Mouse (Mus musculus) urinary bladder, postnatal 4 days (tissue): ENCODE data around the gene Lif.

Experiments used
- DNase-seq, 2 experiments: peaks; one replicate each; pipeline ENCODE4 v3.0.0; 2021 to 2022; ENCODE audit warnings: low spot score in 2 of 2

Gene Lif

DNA sequence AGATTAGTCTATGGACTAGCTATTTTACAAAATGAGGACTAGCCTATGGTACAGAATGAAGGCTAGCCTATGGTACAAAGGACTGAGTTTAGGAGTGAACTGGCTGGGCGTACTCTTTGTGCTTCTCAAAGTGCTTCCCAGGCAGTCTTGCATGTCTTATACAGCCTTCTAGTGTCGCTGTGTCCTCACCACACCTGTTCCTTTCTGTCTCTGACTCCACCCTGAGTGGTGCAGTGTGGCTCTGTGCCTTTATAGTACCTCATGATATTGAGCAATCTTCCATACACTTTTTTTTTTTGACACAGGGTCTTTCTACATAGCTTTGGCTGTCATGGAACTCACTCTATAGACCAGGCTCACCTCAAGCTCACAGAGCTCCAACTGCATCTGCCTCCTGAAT lies 25.9 kb upstream of the Lif start:
- DNase-seq = no peak

DNA sequence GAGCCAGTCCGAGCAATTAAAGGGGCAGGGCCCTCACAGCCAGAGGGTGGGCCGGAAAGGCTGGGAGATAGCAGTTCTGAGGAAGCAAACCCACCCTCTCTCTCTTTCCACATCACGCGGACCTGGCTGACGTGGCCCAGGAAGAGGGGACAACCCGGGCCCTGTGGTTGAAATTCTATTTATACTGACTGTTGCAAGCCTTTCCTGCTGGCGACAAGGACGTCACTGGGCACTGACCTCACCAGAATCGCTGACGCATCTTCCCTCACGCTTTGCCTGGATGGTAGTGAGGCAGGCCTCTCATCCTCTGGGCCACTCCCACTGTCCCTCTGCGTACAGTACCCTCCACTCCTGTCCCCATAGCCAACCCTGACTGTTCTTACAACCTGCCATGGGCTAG lies 24.7 kb upstream of the Lif start:
- no peak for DNase-seq

DNA sequence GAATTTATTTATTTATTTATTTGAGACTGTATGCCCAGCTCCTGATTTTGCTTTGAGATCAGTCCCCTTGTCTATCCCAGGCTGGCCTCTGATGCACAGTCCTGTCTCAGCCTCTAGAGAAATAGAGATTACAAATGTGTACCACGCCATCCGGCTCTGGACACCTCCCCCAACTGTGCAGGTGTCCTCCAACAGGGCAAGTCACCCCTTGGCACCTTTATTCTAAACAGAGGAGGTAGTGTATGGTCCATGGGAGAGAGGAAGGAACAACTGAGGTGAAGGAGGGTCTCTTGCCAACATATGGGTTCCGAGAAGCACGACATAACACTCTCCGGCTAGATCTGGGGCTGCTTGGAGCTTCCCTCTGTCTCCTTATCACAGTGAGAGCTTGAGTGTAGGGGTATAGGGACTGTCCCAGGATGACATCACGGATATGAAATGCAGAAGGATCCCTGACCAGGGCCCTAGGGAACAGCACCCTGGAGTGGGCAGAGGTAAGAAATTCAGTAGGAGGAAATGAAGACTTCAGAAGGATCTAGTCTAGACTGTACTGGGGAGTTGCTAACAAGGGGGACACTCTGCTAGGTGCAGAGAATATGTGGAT lies 22.2 kb upstream of the Lif start:
- DNase-seq = no peak

DNA sequence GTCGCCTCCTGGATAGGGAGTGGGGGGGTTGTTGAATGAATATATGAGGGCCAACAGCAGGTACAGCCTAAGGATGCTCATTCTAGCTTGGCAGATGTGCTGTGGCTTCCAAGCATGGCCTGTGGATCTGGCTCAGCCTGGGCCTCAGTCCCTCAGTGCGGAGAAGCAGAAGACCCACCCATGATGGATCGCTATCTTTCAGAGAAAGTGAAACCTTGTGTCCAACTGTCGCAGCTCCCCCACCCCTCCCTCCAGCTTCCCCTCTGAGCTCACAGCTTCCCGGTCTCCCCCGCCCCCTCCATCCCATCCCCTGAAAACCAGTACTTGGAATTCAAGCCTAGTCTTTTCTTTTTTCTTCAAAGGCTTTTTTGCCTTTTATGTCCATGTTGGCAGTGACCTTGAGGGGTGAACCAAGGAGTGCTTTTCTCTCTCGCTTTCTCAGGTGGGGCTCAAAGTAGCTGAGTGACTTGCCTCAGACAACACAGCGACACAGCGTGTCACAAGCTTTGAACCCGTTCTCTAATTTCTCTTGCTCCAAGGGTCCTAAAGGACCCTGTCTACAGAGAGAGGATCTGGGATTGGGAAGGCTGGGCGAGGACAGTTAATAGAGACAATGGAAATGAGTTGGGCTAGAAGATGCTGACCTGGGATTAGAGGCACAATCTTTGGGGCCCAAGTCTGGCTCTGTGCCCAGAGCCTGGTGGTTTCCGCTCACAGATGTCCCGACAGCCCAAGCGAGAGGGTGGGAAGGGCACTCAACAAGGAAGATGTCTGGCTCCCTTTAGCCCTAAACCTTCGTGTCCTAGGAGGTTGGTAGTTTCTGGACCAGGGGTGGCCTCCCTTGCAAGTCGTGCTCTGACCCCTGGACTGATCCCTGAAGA lies 21.5 kb upstream of the Lif start, which contains the start of gene Osm:
Osm (plus strand) TSS at position 756 of the 881 bp plus-strand sequence.
- no peak for DNase-seq

DNA sequence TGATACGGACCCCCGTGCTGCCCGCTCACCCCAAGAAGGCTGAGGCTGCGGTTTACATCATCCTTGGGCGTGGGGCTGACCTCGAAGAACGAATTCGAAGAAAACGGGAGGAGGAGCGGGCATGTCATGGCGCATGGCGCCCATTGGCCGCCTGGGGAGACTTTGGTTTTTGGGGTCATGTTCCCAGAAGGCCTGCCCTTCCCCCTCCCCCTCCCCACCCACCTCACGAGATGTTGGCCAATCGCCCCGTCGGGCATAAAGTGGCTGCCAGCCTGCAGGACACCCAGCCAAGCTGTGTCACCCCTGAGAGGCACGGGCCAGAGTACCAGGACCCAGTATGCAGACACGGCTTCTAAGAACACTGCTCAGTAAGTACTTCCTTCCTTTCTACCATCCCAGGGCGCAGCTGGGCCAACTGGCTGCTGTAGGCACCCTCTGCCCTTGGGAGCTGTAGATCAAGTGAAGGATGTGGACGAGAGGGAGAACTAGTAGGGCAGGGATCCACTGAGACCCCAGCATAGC lies 20.8 kb upstream of the Lif start:
- no peak for DNase-seq

DNA sequence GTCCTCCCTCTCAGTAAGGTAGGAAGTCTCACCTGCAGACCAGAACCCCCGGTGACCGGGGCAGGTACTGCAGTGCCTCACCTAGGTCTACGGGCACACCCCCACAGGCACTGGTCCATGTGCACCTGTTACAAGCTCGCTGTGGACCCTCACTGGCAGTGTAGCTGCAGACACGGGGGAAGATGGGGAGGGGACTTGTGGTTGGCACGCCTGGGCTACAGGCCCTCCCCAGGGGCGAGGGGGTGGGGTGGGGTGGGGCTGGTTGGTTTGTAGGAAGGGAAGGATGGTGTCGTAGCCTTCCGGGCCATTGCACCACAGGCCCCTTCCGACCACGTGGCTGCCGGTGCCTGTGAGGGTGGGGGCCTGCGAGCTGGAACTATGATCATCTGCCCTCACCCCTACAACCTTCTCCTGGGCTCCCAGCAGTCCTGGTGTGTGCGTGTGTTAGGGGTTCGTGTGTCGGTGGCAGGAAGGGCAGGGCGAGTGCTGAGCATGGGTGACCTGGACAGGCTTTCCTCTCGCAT lies 19.9 kb upstream of the Lif start:
- no peak for DNase-seq

DNA sequence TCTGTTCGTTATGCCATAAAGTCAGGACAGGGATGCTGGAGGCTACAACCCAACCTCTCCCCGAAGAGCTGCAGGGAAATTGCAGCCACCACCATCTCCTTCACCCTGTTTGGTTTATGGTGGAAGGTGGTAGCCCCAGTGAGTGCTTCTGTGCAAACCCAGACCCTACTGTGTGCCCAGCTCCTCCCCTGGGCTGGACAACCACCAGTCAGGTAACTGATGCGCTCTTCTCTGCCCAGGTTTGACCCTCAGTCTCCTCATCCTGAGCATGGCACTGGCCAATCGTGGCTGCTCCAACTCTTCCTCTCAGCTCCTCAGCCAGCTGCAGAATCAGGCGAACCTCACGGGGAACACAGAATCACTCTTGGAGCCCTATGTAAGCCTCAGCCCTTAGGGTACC lies 19.2 kb upstream of the Lif start:
- DNase-seq = no peak

DNA sequence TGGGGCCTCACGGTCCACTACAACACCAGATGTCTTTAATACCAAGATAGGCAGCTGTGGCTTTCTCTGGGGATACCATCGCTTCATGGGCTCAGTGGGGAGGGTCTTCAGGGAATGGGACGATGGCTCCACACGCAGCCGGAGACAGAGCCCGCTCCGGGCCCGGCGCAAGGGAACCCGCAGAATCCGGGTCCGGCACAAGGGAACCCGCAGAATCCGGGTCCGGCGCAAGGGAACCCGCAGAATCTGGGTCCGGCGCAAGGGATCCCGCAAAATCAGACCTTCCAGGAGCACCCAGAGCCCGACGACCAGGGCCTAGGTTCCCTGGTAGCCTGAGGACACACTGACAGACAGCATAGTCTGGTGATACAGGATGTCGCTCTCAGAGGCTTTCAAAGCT lies 17.7 kb upstream of the Lif start:
- DNase-seq = no peak

DNA sequence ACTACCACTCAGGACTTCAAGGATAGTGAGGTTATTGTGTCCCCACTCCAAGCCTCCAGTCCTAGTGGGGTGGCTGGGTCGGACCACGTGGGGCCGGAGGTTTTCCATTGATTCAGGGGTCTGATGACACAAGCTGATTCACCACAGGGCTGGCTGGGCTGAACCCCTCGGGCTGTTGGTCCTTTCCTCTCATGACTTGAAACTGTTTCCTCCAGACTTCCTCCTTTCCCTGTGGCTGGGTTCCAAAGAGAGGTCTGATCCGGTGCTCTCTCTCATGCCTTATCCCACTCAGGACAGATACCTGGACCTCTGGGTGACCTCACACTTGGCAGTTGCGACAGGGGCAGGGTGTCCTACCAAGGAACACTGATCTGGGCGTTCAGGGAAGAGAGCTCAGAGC lies 17.2 kb upstream of the Lif start:
- DNase-seq = no peak

DNA sequence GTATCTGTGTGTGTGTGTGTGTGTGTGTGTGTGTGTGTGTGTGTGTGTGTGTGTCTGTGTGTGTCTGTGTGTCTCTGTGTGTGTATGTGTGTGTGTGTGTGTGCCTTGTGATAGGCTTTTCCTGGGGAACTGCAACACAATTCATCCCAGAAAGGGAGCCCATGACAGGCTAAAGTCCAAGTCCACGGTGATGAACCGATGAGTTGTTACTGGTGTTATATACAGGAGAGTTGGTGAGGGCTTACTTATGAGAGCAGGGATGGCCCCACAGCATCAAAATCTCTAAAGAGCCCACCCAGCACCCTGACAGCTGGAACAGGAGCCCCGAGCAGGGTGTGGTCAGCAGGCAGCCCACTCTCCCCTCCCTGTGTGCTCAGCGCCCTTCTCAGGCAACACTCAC lies 16.2 kb upstream of the Lif start:
- DNase-seq = no peak

DNA sequence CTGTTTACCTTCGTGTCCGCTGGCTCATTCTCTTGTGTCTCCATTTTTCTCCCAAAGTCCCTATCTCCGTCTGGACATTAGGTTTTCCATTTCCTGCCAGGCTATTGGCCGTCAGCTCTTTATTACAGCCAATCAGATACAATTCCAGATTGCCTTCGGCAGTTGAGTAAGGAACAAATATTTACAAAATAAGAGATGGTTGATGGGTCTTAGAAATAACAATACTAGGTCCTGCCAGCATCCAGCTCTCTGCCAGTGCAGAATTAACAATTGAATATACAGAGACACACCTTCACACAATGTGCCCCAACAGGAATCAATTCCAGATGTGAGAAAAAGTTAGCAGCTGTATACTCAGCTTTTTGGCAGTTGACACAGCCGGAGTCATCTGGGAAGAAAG lies 11.2 kb upstream of the Lif start:
- no peak for DNase-seq

DNA sequence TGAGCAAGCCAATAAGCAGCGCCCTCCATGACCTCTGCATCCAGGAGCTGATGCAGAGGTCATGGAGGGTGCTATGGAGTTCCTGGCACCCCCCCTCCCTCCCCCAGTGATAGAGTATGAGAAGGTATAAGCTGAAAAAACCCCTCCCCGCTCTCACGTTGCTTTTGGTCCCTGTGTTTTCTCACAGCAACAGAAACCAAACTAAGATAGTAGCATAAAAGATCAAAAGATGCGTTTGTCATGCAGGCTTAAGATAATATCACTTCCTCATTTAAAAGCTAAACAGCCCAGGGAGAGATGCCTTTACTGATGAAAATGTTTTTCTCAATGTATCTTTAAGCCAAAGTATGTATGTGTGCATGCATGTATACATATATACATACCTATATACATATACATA lies 10.7 kb upstream of the Lif start:
- no peak for DNase-seq

DNA sequence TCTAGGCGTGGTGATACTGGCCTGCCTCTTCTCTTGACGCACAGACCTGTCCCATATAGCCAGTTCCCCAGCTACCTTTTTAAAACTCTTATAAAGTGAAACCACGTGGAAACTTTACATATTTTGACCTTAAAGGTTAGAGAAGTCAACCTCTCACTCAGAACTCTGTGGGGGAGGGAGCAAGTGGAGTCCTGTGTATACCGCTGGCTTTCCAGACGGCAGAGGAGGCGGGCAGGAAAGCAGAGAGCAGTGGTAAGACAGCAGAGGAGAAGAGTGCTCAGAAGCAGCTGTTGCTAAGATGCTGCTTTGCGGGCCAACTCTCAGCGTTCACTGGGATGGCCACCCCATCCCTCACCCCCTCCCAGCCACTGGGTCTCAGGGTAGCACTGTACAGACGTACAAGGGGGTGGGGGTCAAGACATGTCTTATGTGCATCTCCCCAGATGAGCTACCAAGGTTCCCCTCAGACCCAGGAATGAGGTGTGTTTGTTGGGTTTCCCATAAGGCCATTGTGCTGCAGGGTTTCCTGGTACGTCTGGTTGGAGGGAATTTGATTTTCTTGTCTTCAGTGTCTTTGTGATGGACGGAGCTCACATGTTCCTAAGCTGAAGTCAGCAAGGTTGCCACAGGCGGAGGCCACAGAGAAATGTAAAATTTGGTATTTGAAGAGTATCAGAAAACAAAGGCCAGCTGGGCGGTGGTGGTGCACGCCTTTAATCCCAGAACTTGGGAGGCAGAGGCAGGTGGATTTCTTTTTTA lies 10.0 kb upstream of the Lif start:
- DNase-seq = no peak

DNA sequence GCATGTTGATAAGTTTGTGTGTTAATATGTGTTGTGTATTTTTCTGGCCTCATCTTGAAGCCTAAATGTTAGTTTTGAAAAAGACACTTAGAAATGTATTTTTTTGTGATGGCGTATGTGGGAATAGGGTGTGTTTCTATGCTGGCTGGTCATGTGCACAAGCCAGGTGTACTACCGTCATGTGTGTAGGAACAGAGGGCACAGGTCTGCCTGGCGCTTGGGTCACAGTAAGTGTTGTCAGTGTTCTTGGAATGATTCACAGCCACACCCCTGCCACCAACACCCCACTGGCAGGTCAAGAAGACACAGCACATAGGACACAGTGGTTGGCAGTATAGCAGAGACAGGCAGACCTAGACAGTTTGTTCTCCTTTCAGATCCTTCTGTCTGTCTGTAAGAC lies 8.2 kb upstream of the Lif start:
- DNase-seq = no peak

DNA sequence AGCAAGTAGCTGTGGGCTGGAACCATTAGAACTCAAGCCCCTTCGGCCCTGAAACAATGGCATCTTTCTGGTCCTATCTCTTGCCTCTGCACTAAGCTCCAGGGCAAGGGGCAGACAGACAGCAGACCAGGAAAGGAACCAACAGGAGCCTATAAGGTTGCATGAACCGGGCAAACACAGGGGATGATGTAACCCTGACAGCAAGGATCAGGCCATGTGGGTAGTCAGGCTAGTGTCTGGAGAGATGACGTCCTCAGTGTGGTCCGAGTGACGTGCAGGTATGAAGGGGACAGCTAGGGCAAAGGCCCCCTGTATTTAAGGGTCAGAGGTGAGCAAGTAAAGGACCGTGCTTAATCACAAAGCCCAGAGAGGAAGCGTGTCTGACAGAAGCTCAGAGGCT lies 7.1 kb upstream of the Lif start:
- DNase-seq = no peak

DNA sequence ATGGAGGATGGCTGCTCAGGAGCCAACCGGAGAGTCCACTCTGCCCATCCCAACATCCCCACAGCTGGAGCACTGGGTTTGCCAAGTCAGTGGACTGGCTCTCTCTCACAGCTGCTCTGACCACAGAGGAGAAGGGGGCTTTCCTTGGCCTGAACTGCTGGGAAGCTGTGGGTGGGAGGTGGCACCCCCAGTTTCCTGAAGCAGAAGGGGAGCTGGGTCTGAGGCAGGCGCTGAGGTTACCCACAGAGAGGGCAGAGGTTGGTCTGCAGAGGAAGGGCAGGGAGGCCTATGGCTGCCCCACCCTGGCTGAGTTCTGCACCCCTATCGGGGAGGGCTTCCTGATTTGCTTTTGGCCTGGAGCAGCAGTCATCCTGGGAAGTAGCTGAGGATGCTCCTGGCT lies 6.0 kb upstream of the Lif start:
- DNase-seq = no peak

DNA sequence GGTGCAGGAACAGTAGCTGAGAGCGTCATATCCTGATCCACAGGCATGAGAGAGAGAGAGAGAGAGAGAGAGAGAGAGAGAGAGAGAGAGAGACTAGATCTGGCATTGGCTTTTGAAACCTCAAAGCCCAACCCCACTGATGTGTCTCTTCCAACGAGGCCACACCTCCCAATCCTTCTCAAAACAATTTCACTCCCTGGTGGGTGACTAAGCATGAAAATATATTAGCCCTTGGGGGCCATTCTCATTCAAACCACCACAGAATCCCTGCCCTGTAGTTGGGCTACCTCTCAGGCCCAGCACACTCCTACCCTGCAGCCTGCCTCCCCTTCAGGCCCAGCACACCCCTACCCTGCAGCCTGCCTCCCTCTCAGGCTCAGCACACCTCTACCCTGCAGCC lies 4.5 kb upstream of the Lif start:
- DNase-seq = no peak

DNA sequence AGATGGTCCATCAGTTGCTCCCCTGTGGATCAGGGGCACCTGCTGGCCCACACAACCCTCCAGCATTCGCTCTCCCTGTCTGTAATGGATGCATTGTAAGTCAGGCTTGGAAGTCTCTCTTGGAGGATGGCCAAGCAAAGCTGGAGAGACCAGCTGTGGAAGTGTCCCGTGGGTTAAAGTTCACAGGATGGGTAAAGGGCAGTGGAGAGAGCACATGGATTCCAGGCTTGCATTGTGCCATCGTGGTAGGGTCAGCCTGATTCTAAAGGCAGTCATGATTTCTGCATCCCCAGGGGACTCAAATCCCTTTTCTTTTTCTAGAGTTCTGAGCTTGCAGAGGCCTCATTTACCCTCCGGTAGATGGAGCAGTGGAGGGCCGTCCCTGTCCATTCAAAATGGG lies 399 bp downstream of the Lif start:
- no peak for DNase-seq

DNA sequence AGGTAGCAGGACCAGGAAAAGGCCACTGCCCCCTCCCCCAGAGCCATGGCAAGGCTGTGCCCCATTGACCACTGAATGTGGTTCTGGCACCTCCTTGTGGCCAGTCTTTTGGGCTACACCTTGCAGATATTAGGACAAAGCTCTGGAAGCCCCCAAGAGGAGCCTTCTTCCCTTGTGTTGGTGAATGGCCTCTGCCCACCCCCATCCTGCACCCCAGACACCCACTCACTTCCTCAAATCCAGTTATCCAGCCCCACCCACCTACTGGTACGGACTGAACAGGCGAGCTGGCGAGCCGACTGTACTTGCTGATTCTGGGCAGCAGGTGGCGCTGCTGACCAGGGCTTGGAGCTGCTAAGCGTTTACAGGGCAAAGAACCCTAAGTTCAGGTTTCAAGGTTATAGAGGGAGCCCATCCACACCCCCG lies 1.3 kb downstream of the Lif start:
- DNase-seq = peak; percentile 72 to 80

DNA sequence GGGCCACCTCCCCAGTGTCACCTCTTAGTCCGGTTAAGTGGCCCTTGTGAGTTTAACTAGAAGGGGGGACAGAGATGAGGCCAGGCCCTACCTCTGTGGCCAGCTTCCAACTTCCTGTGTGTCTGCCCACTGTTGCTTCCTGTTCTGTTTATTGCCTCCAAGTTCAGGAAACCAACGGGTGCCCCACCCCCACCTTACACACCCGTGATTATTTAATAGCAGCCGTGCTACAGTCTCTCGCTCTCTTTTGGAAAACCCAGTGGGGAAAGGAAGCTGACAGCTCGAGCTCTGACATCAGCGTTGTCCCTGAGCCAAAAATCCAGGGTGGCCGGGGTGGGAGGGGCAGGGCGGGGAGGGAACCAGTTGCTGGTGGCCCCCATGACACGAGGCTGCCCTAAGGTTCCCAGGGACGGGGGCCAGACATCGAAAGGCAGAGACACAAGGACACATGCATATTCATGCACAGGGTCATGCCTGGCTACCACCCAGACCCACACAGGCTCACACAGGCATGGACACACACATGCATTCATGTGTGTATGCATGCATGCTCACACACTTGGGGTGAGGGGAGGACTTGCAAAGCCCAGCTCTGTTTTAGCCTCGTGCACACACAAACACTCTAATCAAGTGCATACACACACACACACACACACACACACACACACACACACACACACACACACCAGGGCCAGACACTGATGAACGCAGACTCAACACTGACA lies 3.3 kb downstream of the Lif start:
- DNase-seq = no peak

DNA sequence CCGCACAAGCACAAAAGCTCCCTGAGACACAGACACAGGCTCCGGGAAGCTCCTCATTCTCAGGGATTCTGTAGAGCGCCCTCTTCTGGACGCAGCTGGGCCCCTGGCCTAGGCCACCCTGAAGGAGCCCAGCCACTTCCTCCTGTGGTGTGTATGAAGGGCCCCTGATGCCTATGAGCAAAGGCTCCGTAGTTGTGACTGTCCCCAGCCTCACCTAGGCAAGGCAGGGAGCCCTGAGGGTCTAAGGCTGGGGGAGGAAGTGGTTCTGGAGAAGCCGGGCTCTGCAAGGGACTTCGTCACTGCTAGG lies 3.8 kb downstream of the Lif start:
- DNase-seq = no peak

DNA sequence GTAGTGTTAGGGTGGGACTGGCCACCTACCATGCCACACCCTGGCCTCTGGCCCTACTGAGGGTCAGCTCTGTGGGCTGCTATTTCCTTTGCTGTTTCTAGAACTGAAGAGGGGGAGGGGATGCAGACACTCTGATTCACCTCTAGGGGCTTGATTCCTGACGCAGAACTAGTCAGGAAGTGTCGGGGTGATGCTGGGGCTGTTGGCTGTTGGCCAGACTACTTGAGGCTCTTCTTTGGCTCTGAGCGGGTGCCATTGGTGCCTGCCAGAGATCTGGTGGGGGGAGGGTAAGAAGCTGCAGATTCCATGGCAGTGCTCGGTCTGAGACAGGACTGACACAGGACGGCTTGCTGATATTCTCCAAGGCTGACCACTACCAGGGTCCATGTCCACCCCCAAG lies 4.6 kb downstream of the Lif start:
- DNase-seq = no peak
